Mouse (Mus musculus) neural tube, embryonic 14.5 days (tissue): ENCODE data around the gene Slc1a2. TPM values are rescaled to one million over a fixed set of nuclear protein-coding genes. Genes with fewer than 3 reads are reported as not detected.

Source experiments
- ATAC-seq: fragments of 200-750 bp; cut with Nextera tagmentation; 2 replicates; pipeline ENCODE4 v1.8.0; 2017; ENCODE audit warnings: low read depth, mild to moderate bottlenecking, moderate TSS enrichment, moderate library complexity
- H3K27ac ChIP-seq: fragments of 300-500 bp; sonication (generic); 2 replicates; pipeline ENCODE4 v1.5.1; 2014; ENCODE audit warnings: low read depth, mild to moderate bottlenecking, control low read depth, low read length, moderate library complexity, mixed read lengths
- H3K27me3 ChIP-seq: fragments of 300-500 bp; sonication (generic); 2 replicates; pipeline ENCODE4 v1.6.1; 2014; ENCODE audit warnings: low read length; ENCODE audit not compliant: control insufficient read depth, insufficient read depth
- H3K36me3 ChIP-seq: fragments of 300-500 bp; sonication (generic); 2 replicates; pipeline ENCODE4 v1.6.1; 2014; ENCODE audit warnings: low read length, mixed read lengths; ENCODE audit not compliant: control insufficient read depth, insufficient read depth
- H3K4me1 ChIP-seq: fragments of 300-500 bp; sonication (generic); 2 replicates; pipeline ENCODE4 v1.6.1; 2014; ENCODE audit warnings: low read length; ENCODE audit not compliant: control insufficient read depth, insufficient read depth
- H3K4me2 ChIP-seq: fragments of 300-500 bp; sonication (generic); 2 replicates; pipeline ENCODE4 v1.6.1; 2014; ENCODE audit warnings: mild to moderate bottlenecking, low read depth, low read length, control low read depth
- H3K4me3 ChIP-seq: fragments of 300-500 bp; sonication (generic); 2 replicates; pipeline ENCODE4 v1.5.1; 2014; ENCODE audit warnings: low read depth, low read length, control low read depth, mixed read lengths
- H3K9ac ChIP-seq: fragments of 300-500 bp; sonication (generic); replicated peaks from 2 replicates; pipeline ENCODE4 v1.6.1; 2014; ENCODE audit warnings: low read depth, mild to moderate bottlenecking, control low read depth, low read length, mixed read lengths
- H3K9me3 ChIP-seq: fragments of 300-500 bp; sonication (generic); 2 replicates; pipeline ENCODE4 v1.6.1; 2016; ENCODE audit warnings: low read length; ENCODE audit not compliant: control insufficient read depth
- whole genome bisulfite sequencing: fragments of 180-500 bp; shearing (Covaris S2); extraction: QIAGEN DNeasy Blood & Tissue Kit; methylation state at CpG from one replicate; pipeline ENCODE4 v1.1.7; 2014; 5-methylcytosine and 5-hydroxymethylcytosine counted together
- polyA plus RNA-seq: library from polyadenylated mRNA; unstranded; fragments of >200 nt; fragmentation: Nextera tagmentation; extraction: Ambion mirVana; gene quantifications from 2 replicates; pipeline ENCODE4 v1.2.1, GENCODE M21; 2014

Gene Slc1a2
- polyA plus RNA-seq, 1 experiment from 2014 or later: 40.8 TPM

DNA sequence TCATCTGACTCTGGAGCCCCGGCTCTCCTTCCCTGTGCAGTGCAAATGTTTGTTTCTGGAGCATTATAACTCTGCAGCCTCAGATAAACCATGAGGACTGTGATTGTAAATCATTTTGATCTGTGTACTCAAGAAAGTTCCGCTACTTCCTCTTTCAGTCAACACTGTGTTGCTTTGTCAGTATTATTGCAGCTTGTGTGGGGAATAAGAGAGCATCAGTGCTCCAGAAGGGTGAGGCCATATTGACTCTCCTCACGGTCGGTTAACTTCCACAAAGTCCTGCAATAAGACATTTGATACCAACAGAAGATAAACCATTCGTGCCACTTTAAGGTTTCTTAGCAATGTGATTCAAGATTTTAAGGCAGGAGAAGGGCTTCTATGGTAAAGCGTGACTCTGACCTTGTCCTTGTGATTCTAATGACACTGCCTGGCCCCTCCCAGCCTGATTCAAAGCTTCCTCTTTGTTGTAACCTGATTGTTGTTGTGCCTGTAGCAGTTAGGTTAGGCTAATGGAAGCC is 156.9 kb downstream of the Slc1a2 start:
- no peaks in the 10 kb centered on the region for H3K9me3 ChIP-seq
- 52% methylated on average over 6 of the region's 6 CpGs for WGBS
- peaks cover 4% of the 10 kb centered on the region; the same call in 1 of the 2 replicates for H3K4me1 ChIP-seq
- H3K4me3 ChIP-seq: no peak overlapping the region
- no peak overlapping the region for H3K4me2 ChIP-seq
- ATAC-seq: no peak
- H3K36me3 ChIP-seq: no peaks in the 10 kb centered on the region
- no peaks in the 10 kb centered on the region for H3K27me3 ChIP-seq
- no peak overlapping the region for H3K27ac ChIP-seq
- H3K9ac ChIP-seq: no peak overlapping the region

GRCm38 (mm10) chr2:102820225-102820711 is 161.8 kb downstream of the Slc1a2 start:
- no peaks in the 10 kb centered on the region for H3K9me3 ChIP-seq
- ATAC-seq: peak; percentile 77; the same call in 1 of the 2 replicates
- no peak overlapping the region for H3K27ac ChIP-seq
- no peaks in the 10 kb centered on the region for H3K36me3 ChIP-seq
- WGBS: 20% methylated on average over 5 of the region's 5 CpGs
- peaks cover 7% of the 10 kb centered on the region; the same call in 1 of the 2 replicates for H3K4me1 ChIP-seq
- no peak overlapping the region for H3K4me2 ChIP-seq
- no peaks in the 10 kb centered on the region for H3K27me3 ChIP-seq
- H3K9ac ChIP-seq: no peak overlapping the region
- no peak overlapping the region for H3K4me3 ChIP-seq

DNA sequence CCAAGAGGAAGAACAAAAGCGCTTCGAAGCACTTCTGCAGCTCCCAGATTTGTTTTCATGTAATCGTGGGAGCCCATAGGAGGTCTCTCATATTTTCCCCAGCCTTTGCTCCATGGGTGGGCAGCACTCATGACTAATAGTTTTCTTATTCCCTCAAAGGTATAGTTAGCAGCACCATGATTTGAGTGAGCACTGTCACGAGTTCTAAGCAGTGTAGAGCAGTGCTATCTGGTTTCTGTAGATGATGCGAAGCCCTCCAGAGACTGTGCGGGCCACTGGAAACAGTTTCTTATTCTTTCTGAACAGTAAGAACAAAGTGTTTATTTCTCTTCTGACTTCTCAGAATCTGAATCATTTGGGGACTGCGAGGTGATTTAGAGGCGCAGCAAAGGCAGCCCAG is 162.3 kb downstream of the Slc1a2 start:
- Histone ChIP-seq H3K9me3 (no peaks in the 10 kb centered on the region), H3K9ac (no peak overlapping the region), H3K4me2 (no peak overlapping the region), H3K27me3 (no peaks in the 10 kb centered on the region), H3K4me1 (peaks cover 7% of the 10 kb centered on the region; the same call in 1 of the 2 replicates), H3K27ac (no peak overlapping the region), H3K36me3 (no peaks in the 10 kb centered on the region), H3K4me3 (no peak overlapping the region)
- no peak for ATAC-seq
- WGBS: 74% methylated on average over 8 of the region's 8 CpGs

DNA sequence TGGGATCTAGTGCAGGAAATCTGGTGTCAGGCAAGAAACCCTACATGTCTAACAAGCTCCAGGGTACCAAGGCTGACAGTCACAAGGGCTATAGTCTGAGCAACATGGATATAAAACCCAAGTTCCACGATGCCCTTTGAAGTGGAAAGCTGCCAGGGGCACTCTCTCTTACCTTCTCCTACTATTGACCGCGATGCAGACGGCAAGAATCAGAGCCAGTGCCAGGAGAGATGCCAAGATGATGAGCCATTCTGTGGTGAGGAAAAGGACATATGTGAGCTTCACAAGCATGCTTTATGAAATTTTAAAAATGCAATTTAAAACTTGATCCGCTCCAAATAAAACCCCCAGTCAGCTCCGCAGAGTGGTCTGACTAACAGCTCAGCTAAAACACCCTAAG is 163.6 kb downstream of the Slc1a2 start:
- H3K4me2 ChIP-seq: no peak overlapping the region
- H3K27ac ChIP-seq: no peak overlapping the region
- no peaks in the 10 kb centered on the region for H3K9me3 ChIP-seq
- peaks cover 7% of the 10 kb centered on the region; the same call in 1 of the 2 replicates for H3K4me1 ChIP-seq
- no peaks in the 10 kb centered on the region for H3K36me3 ChIP-seq
- no peak for ATAC-seq
- H3K9ac ChIP-seq: no peak overlapping the region
- WGBS: 92% methylated on average over 6 of the region's 6 CpGs
- no peaks in the 10 kb centered on the region for H3K27me3 ChIP-seq
- H3K4me3 ChIP-seq: no peak overlapping the region

DNA sequence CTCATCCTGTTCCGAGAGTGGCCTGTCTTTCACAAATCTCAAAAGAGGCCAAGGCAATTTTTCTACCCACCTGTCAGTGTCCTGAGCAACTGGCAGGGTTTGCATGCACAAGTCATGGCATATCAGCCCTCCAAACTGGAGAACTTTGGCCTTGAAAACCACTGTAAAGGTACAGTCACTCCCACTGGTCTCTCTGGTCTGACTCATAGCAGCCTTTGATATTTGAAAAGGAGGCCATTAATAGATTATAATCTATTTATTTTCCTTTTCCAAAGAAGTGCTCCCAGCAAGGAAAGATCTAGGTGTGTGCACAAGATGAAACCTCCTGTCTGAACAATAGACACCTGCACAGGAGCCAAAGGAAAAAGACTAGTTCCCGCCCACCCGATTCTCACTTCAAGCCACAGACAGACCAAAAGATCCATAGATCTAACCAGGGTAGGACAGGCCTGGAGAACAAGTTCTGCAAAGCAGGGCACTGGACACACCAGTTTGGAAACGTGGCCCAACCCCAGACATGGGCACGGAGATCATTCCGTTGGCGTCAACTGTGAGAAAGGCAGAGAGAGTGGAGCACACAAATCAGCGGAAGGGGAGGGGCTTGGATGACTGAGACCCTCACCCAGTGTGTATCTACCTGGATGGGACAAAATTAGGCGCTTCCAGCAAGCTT is 167.6 kb downstream of the Slc1a2 start:
- no peaks in the 10 kb centered on the region for H3K4me1 ChIP-seq
- H3K36me3 ChIP-seq: no peaks in the 10 kb centered on the region
- H3K4me2 ChIP-seq: no peak overlapping the region
- WGBS: 93% methylated on average over 9 of the region's 9 CpGs
- H3K9ac ChIP-seq: no peak overlapping the region
- ATAC-seq: no peak
- no peak overlapping the region for H3K27ac ChIP-seq
- no peaks in the 10 kb centered on the region for H3K27me3 ChIP-seq
- no peak overlapping the region for H3K4me3 ChIP-seq
- H3K9me3 ChIP-seq: no peaks in the 10 kb centered on the region

DNA sequence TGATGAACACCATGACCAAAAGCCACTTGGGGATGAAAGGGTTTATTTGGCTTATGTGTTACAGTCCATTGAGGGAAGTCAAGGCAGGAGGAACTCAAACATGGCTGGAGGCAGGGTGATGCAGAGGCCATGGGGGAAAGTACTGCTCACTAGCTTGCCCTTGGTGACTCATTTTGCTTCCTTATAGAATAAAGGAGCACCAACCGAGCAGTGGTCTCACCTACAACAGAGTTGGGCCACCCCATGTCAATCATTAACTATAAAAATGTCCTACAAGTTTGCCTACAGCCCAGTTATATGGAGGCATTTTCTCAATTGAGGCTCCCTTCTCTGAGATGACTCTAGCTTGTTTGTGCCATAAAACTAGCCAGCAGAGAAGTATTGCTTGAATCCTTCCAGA is 169.4 kb downstream of the Slc1a2 start:
- H3K9ac ChIP-seq: no peak overlapping the region
- H3K4me2 ChIP-seq: no peak overlapping the region
- H3K9me3 ChIP-seq: no peaks in the 10 kb centered on the region
- H3K27ac ChIP-seq: no peak overlapping the region
- no peaks in the 10 kb centered on the region for H3K4me1 ChIP-seq
- 50% methylated on average over 1 of the region's 1 CpGs for WGBS
- H3K27me3 ChIP-seq: no peaks in the 10 kb centered on the region
- H3K36me3 ChIP-seq: no peaks in the 10 kb centered on the region
- ATAC-seq: no peak
- H3K4me3 ChIP-seq: no peak overlapping the region

DNA sequence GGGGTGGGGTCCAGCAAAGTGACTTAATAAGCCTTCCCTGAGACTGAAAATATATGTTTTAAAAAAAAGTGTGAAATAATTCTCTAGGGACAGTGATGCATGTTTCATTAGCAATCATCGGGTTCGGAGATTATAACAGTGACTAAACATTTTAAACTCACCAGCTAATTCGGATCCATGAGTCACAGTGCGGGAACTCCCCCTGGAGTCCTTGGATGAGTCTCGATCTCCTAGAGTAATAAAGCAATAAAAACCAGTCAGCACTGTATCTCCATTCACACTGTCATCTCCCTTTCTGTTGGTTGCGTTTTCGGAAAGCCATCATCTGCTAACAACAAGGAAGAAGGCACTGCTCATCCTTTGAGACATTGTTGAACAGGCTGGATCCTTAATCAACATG is 169.9 kb downstream of the Slc1a2 start:
- Histone ChIP-seq H3K4me2 (no peak overlapping the region), H3K4me3 (no peak overlapping the region), H3K4me1 (no peaks in the 10 kb centered on the region), H3K9me3 (no peaks in the 10 kb centered on the region), H3K27ac (no peak overlapping the region), H3K27me3 (no peaks in the 10 kb centered on the region), H3K9ac (no peak overlapping the region), H3K36me3 (no peaks in the 10 kb centered on the region)
- WGBS: 42% methylated on average over 7 of the region's 7 CpGs
- ATAC-seq: no peak

GRCm38 (mm10) chr2:102829201-102829600 is 170.7 kb downstream of the Slc1a2 start:
- H3K9me3 ChIP-seq: no peaks in the 10 kb centered on the region
- WGBS: 81% methylated on average over 3 of the region's 3 CpGs
- no peaks in the 10 kb centered on the region for H3K36me3 ChIP-seq
- H3K4me1 ChIP-seq: no peaks in the 10 kb centered on the region
- H3K4me3 ChIP-seq: no peak overlapping the region
- H3K9ac ChIP-seq: no peak overlapping the region
- H3K27me3 ChIP-seq: no peaks in the 10 kb centered on the region
- no peak for ATAC-seq
- H3K4me2 ChIP-seq: no peak overlapping the region
- no peak overlapping the region for H3K27ac ChIP-seq

DNA sequence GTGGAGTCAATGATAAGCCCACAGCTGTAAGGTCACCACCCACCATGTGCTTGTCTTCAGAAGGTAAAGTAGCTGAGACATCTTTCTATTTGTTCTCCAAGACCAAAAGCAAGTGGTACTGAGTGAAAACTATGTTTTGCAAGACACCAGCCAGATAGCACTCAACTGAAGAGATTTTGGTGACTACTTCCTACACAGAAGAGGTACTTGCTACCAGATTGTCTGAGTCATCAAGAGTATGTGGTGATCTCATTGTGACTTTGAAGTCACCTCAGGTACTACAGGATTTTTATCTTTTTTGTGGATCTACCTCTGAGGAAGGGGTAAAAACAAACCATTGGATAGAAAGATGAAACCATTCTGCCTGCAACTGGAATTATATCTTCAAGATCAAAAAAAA is 173.1 kb downstream of the Slc1a2 start:
- Histone ChIP-seq H3K4me3 (no peak overlapping the region), H3K9ac (no peak overlapping the region), H3K4me2 (no peak overlapping the region), H3K4me1 (no peaks in the 10 kb centered on the region), H3K27me3 (no peaks in the 10 kb centered on the region), H3K9me3 (no peaks in the 10 kb centered on the region), H3K36me3 (no peaks in the 10 kb centered on the region), H3K27ac (no peak overlapping the region)
- ATAC-seq: no peak
